In genomic region chr7:133094711-133095495, GRCm38 (mm10) we compare ENCODE assay signal across 17 mouse cellular contexts.
"Had no signal": no experiment of that assay in that cellular context is flagged by ENCODE, and none has a peak within 500 bp of the region (broad histone marks: within the 10 kb centered on the region; RNA-seq: fewer than 3 reads in every experiment).

No protein-coding gene starts in this region.

- H3K9me3 ChIP-seq: limb, embryonic 13.5 days; liver, embryonic 12.5 days; liver, embryonic 15.5 days; lung, embryonic 15.5 days; megakaryocyte, embryonic 14.5 days; midbrain, embryonic 10.5 days; midbrain, embryonic 13.5 days had no signal

- H3K4me2 ChIP-seq: liver, embryonic 12.5 days; liver, embryonic 15.5 days; lung, embryonic 15.5 days; midbrain, embryonic 13.5 days had no signal

- H3K27ac ChIP-seq: limb, embryonic 13.5 days; liver, embryonic 12.5 days; liver, embryonic 15.5 days; lung, embryonic 15.5 days; midbrain, embryonic 10.5 days; midbrain, embryonic 13.5 days had no signal

- H3K4me3 ChIP-seq: limb, embryonic 13.5 days; liver, embryonic 12.5 days; liver, embryonic 15.5 days; lung, embryonic 15.5 days; megakaryocyte, embryonic 14.5 days; midbrain, embryonic 10.5 days; midbrain, embryonic 13.5 days had no signal

- DNase-seq: kidney, adult 9 months; kidney, postnatal 14 days; kidney, postnatal 4 days; layer of hippocampus, adult 9-11 months; liver; lung, adult 18-20 months; lung, postnatal 10 days; lung, postnatal 36 days; thymus, adult 2 months; thymus, postnatal 25 days had no signal

- H3K36me3 ChIP-seq: liver, embryonic 12.5 days; liver, embryonic 15.5 days had no signal

- H3K27me3 ChIP-seq: limb, embryonic 13.5 days; liver, embryonic 12.5 days; liver, embryonic 15.5 days; lung, embryonic 15.5 days; megakaryocyte, embryonic 14.5 days; midbrain, embryonic 13.5 days had no signal

- H3K4me1 ChIP-seq: liver, embryonic 15.5 days had no signal

- H3K9ac ChIP-seq: limb, embryonic 13.5 days; liver, embryonic 12.5 days; liver, embryonic 15.5 days; lung, embryonic 15.5 days; midbrain, embryonic 13.5 days had no signal

- ATAC-seq: liver, embryonic 12.5 days; midbrain, embryonic 13.5 days had no signal
